Mouse (Mus musculus) neural tube, embryonic 10.5 days (tissue): ENCODE results near the gene Adamtsl4.
"Not testable (repeated sequence)": the region's sequence is repeated elsewhere in the genome, so short reads cannot be mapped to it uniquely, and the experiment has no call there.

Source experiments
- DNase-seq: peaks from one replicate; pipeline ENCODE4 v3.0.0-alpha.2; 2017; ENCODE audit warnings: low spot score; ENCODE audit errors: extremely low spot score

Gene Adamtsl4

GRCm38 (mm10) chr3:95661945-95662715 lies 25.6 kb downstream of the Adamtsl4 start:
- DNase-seq: no peak

- no peak for DNase-seq
These were observed 26.8 kb downstream of the Adamtsl4 start for GRCm38 (mm10) chr3:95660788-95661478.

GRCm38 (mm10) chr3:95659948-95660347 lies 27.8 kb downstream of the Adamtsl4 start:
- DNase-seq: no peak

GRCm38 (mm10) chr3:95658868-95659712 lies 28.6 kb downstream of the Adamtsl4 start:
- DNase-seq: peak; percentile 81

- DNase-seq: peak; percentile 95
These were observed 29.4 kb downstream of the Adamtsl4 start, which contains the start of gene Mcl1 for GRCm38 (mm10) chr3:95658236-95658867. Gene Mcl1, plus strand, starts transcription at chr3:95658788.

- no peak for DNase-seq
These were observed 30.0 kb downstream of the Adamtsl4 start for GRCm38 (mm10) chr3:95657711-95658110.

GRCm38 (mm10) chr3:95657108-95657507 lies 30.6 kb downstream of the Adamtsl4 start:
- DNase-seq: no peak

- no peak for DNase-seq
These were observed 32.3 kb downstream of the Adamtsl4 start for GRCm38 (mm10) chr3:95655437-95655836.

- not testable (repeated sequence) for DNase-seq
These were observed 33.3 kb downstream of the Adamtsl4 start for GRCm38 (mm10) chr3:95654371-95654770.

GRCm38 (mm10) chr3:95653473-95654034 lies 34.2 kb downstream of the Adamtsl4 start:
- no peak for DNase-seq

GRCm38 (mm10) chr3:95652871-95653270 lies 34.8 kb downstream of the Adamtsl4 start:
- no peak for DNase-seq

- no peak for DNase-seq
These were observed 35.4 kb downstream of the Adamtsl4 start for GRCm38 (mm10) chr3:95652204-95652811.

- no peak for DNase-seq
These were observed 36.1 kb downstream of the Adamtsl4 start for GRCm38 (mm10) chr3:95651391-95652203.

GRCm38 (mm10) chr3:95651033-95651373 lies 36.7 kb downstream of the Adamtsl4 start:
- DNase-seq: no peak

- DNase-seq: no peak
These were observed 37.3 kb downstream of the Adamtsl4 start for GRCm38 (mm10) chr3:95650276-95651032.

GRCm38 (mm10) chr3:95648016-95648415 lies 39.7 kb downstream of the Adamtsl4 start:
- no peak for DNase-seq

GRCm38 (mm10) chr3:95645313-95646235 lies 42.1 kb downstream of the Adamtsl4 start:
- DNase-seq: no peak

GRCm38 (mm10) chr3:95643097-95643496 lies 44.6 kb downstream of the Adamtsl4 start:
- no peak for DNase-seq
